Mouse (Mus musculus) neural tube, embryonic 15.5 days (tissue): ENCODE results near the gene Il23r. TPM values are rescaled to one million over a fixed set of nuclear protein-coding genes. Genes with fewer than 3 reads are reported as not detected.

Source experiments
- ATAC-seq: fragments of 200-750 bp; cut with Nextera tagmentation; 2 replicates; pipeline ENCODE4 v1.8.0; 2017; ENCODE audit warnings: mild to moderate bottlenecking, moderate TSS enrichment, moderate library complexity; ENCODE audit not compliant: low FRiP score
- H3K27ac ChIP-seq: fragments of 300-500 bp; sonication (generic); replicated peaks from 2 replicates; pipeline ENCODE4 v1.5.1; 2015; ENCODE audit warnings: mild to moderate bottlenecking, inconsistent platforms
- H3K27me3 ChIP-seq: fragments of 300-500 bp; sonication (generic); replicated peaks from 2 replicates; pipeline ENCODE4 v1.6.1; 2015; ENCODE audit warnings: inconsistent platforms
- H3K36me3 ChIP-seq: fragments of 300-500 bp; sonication (generic); 2 replicates; pipeline ENCODE4 v1.6.1; 2015; ENCODE audit warnings: inconsistent platforms
- H3K4me1 ChIP-seq: fragments of 300-500 bp; sonication (generic); 2 replicates; pipeline ENCODE4 v1.6.1; 2015; ENCODE audit warnings: inconsistent platforms
- H3K4me2 ChIP-seq: fragments of 300-500 bp; sonication (generic); 2 replicates; pipeline ENCODE4 v1.6.1; 2015; ENCODE audit warnings: inconsistent platforms, mild to moderate bottlenecking, moderate library complexity
- H3K4me3 ChIP-seq: fragments of 300-500 bp; sonication (generic); replicated peaks from 2 replicates; pipeline ENCODE4 v1.5.1; 2015; ENCODE audit warnings: mild to moderate bottlenecking, inconsistent platforms
- H3K9ac ChIP-seq: fragments of 300-500 bp; sonication (generic); replicated peaks from 2 replicates; pipeline ENCODE4 v1.6.1; 2015; ENCODE audit warnings: mild to moderate bottlenecking, inconsistent platforms
- H3K9me3 ChIP-seq: fragments of 300-500 bp; sonication (generic); replicated peaks from 2 replicates; pipeline ENCODE4 v1.6.1; 2016; ENCODE audit warnings: inconsistent platforms
- WGBS: fragments of 180-500 bp; shearing (Covaris S2); methylation state at CpG from one replicate; pipeline ENCODE4 v1.1.7; 2015; ENCODE audit warnings: mixed read lengths; 5-methylcytosine and 5-hydroxymethylcytosine counted together
- polyA plus RNA-seq: library from polyadenylated mRNA; unstranded; fragments of >200 nt; fragmentation: Nextera tagmentation; extraction: Ambion mirVana; gene quantifications from 2 replicates; pipeline ENCODE4 v1.2.1, GENCODE M21; 2015

Il23r gene
- polyA plus RNA-seq, 1 experiment from 2014 or later, result not detected

GRCm38 (mm10) chr6:67416557-67416956 lies 75.1 kb downstream of the Il23r start:
- Histone ChIP-seq H3K4me2 (no peak overlapping the region), H3K27me3 (no peaks in the 10 kb centered on the region), H3K9me3 (no peaks in the 10 kb centered on the region), H3K4me1 (no peaks in the 10 kb centered on the region), H3K9ac (no peak overlapping the region), H3K4me3 (no peak overlapping the region), H3K27ac (no peak overlapping the region), H3K36me3 (no peaks in the 10 kb centered on the region)
- ATAC-seq, result no peak
- 85% methylated on average over 3 of the region's 3 CpGs for WGBS

GRCm38 (mm10) chr6:67415276-67415675 lies 76.4 kb downstream of the Il23r start:
- H3K4me1 ChIP-seq, result no peaks in the 10 kb centered on the region
- no peaks in the 10 kb centered on the region for H3K36me3 ChIP-seq
- H3K4me3 ChIP-seq, result no peak overlapping the region
- no peak overlapping the region for H3K27ac ChIP-seq
- H3K4me2 ChIP-seq, result no peak overlapping the region
- no peak overlapping the region for H3K9ac ChIP-seq
- 99% methylated on average over 5 of the region's 5 CpGs for WGBS
- H3K27me3 ChIP-seq, result no peaks in the 10 kb centered on the region
- ATAC-seq, result no peak
- no peaks in the 10 kb centered on the region for H3K9me3 ChIP-seq

- Histone ChIP-seq H3K9me3 (no peaks in the 10 kb centered on the region), H3K27ac (no peak overlapping the region), H3K4me1 (no peaks in the 10 kb centered on the region), H3K36me3 (no peaks in the 10 kb centered on the region), H3K4me3 (no peak overlapping the region), H3K4me2 (no peak overlapping the region), H3K27me3 (no peaks in the 10 kb centered on the region), H3K9ac (no peak overlapping the region)
- ATAC-seq, result no peak
- WGBS, result 93% methylated on average over 2 of the region's 2 CpGs
Measured at GRCm38 (mm10) chr6:67413378-67413777, 78.3 kb downstream of the Il23r start.

GRCm38 (mm10) chr6:67405281-67405682 lies 86.4 kb downstream of the Il23r start:
- H3K4me3 ChIP-seq, result no peak overlapping the region
- no peak overlapping the region for H3K27ac ChIP-seq
- 20% methylated on average over 3 of the region's 3 CpGs for WGBS
- H3K9ac ChIP-seq, result no peak overlapping the region
- H3K36me3 ChIP-seq, result no peaks in the 10 kb centered on the region
- H3K4me2 ChIP-seq, result no peak overlapping the region
- H3K27me3 ChIP-seq, result no peaks in the 10 kb centered on the region
- no peaks in the 10 kb centered on the region for H3K9me3 ChIP-seq
- 0 out of 2 replicates have a peak, but pooled peaks cover 6% of the 10 kb centered on the region for H3K4me1 ChIP-seq
- no peak for ATAC-seq

- H3K4me3 ChIP-seq, result no peak overlapping the region
- 77% methylated on average over 5 of the region's 5 CpGs for WGBS
Measured at GRCm38 (mm10) chr6:67399551-67399950, 92.1 kb downstream of the Il23r start.

GRCm38 (mm10) chr6:67375982-67376391 lies 115.7 kb downstream of the Il23r start, which contains the start of gene Il12rb2:
Il12rb2 (minus strand) TSS chr6:67376188.
- ATAC-seq, result peak; percentile 31; the same call in 1 of the 2 replicates
- peak within 1 kb of the TSS; percentile 34; the same call in 1 of the 2 replicates for H3K9ac ChIP-seq

More at GRCm38 (mm10) chr6:67399551-67399950, 92.1 kb downstream of the Il23r start:
- Histone ChIP-seq H3K9me3 (no peaks in the 10 kb centered on the region), H3K4me2 (no peak overlapping the region), H3K9ac (no peak overlapping the region), H3K27me3 (no peaks in the 10 kb centered on the region), H3K4me1 (no peaks in the 10 kb centered on the region), H3K36me3 (no peaks in the 10 kb centered on the region), H3K27ac (no peak overlapping the region)
- no peak for ATAC-seq

More at GRCm38 (mm10) chr6:67375982-67376391, 115.7 kb downstream of the Il23r start, which contains the start of gene Il12rb2:
- Histone ChIP-seq H3K9me3 (no peaks in the 10 kb centered on the region), H3K4me1 (peaks cover 6% of the 10 kb centered on the region), H3K27ac (no peak within 1 kb of the TSS), H3K4me3 (peak within 1 kb of the TSS; percentile 30), H3K27me3 (peaks cover 7% of the 10 kb centered on the region), H3K36me3 (no peaks in the 10 kb centered on the region), H3K4me2 (peak within 1 kb of the TSS; percentile 60)
- 3% methylated on average over 26 of the region's 26 CpGs for WGBS

Other genes with a start within 250 kb of the Il23r start
- gene Il12rb2, start 115.7 kb downstream of the Il23r start, polyA plus RNA-seq, result 0.10 and 1.6 TPM in 2 replicates
- 0.73 and 5.6 TPM in 2 replicates for gene Tacstd2, start 43.9 kb upstream of the Il23r start, polyA plus RNA-seq